Mouse (Mus musculus): Measurements from ENCODE around the gene Dnah2.

DNA sequence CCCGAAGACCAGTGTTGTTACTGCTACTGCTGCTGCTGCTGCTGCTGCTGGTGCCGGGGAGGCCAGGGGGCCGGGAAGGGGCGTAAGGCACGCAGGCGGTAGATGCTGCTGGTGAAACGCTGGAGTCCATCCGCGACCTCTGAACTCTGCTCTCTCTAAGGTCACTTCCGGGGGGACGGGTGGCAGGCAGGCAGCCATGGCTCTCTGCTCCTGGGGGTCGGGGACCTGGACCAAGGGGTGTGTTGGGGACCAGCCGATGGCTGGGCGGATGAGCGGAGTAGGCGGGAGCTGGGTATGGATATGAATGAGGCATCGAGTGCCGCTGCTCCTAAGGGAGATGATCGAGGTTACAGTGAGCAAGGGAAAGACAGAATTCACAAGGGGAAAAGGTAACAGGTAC is 142.6 kb downstream of the Dnah2 start:
- TF ChIP-seq POLR2A (IDR thresholded peaks at IDR 0.05; ENCODE audit: borderline replicate concordance, control insufficient read depth, low read depth, low read length) (no peak), CTCF (IDR thresholded peaks at IDR 0.05; ENCODE audit: control insufficient read depth, insufficient read depth, low read length) (no peak)
